Mouse (Mus musculus) left cerebral cortex, adult 11 months (tissue): ENCODE measurements at regions not wholly inside any gene's neighbourhood (a gene's known extent, or its start where the extent isn't known, plus 50 kb on each side); places are given as distances from the start of the nearest gene placed in this dataset.
A peak's percentile ranks its signal among the peaks of the same experiment; 100 is the strongest.

Source experiments
- DNase-seq: peaks from one replicate; pipeline ENCODE4 v3.0.0; 2022; ENCODE audit warnings: low spot score

- no peak for DNase-seq
Observed at GRCm38 (mm10) chr16:29147766-29148165, 61.7 kb upstream of the Hrasls start.

- DNase-seq: no peak
Observed at GRCm38 (mm10) chr16:29119217-29119616, 90.3 kb upstream of the Hrasls start.

- no peak for DNase-seq
Observed at GRCm38 (mm10) chr16:29096791-29097190, 112.7 kb upstream of the Hrasls start.

- DNase-seq: no peak
Observed at GRCm38 (mm10) chr16:29065961-29066360, 136.5 kb upstream of the Mb21d2 start.

- DNase-seq: no peak
Observed at GRCm38 (mm10) chr16:29065097-29065785, 135.8 kb upstream of the Mb21d2 start.

- no peak for DNase-seq
Observed at GRCm38 (mm10) chr16:29063377-29063776, 133.9 kb upstream of the Mb21d2 start.

- DNase-seq: no peak
Observed at GRCm38 (mm10) chr16:29057076-29057475, 127.6 kb upstream of the Mb21d2 start.

- DNase-seq: no peak
Observed at GRCm38 (mm10) chr16:29054423-29054822, 125.0 kb upstream of the Mb21d2 start.

- DNase-seq: no peak
Observed at GRCm38 (mm10) chr16:29046453-29046993, 117.0 kb upstream of the Mb21d2 start.

- peak; percentile 29 for DNase-seq
Observed at GRCm38 (mm10) chr16:29035523-29035922, 106.0 kb upstream of the Mb21d2 start.

GRCm38 (mm10) chr16:29034053-29034794, 104.8 kb upstream of the Mb21d2 start:
- no peak for DNase-seq

GRCm38 (mm10) chr16:29033357-29033756, 103.9 kb upstream of the Mb21d2 start:
- no peak for DNase-seq

- DNase-seq: no peak
Observed at GRCm38 (mm10) chr16:29027856-29028255, 98.4 kb upstream of the Mb21d2 start.

GRCm38 (mm10) chr16:29001249-29001648, 71.8 kb upstream of the Mb21d2 start:
- DNase-seq: no peak

GRCm38 (mm10) chr16:28999641-29000040, 70.2 kb upstream of the Mb21d2 start:
- DNase-seq: no peak

- DNase-seq: no peak
Observed at GRCm38 (mm10) chr16:28996629-28997028, 67.2 kb upstream of the Mb21d2 start.

- no peak for DNase-seq
Observed at GRCm38 (mm10) chr16:28990666-28991065, 61.2 kb upstream of the Mb21d2 start.

- no peak for DNase-seq
Observed at GRCm38 (mm10) chr16:28984931-28985330, 55.5 kb upstream of the Mb21d2 start.

- no peak for DNase-seq
Observed at GRCm38 (mm10) chr16:28982901-28983300, 53.4 kb upstream of the Mb21d2 start.
